Mouse (Mus musculus) bone marrow macrophage, adult 2 months (primary cell): ENCODE data around the gene Olfr1512. TPM values are rescaled to one million over a fixed set of nuclear protein-coding genes. Genes with fewer than 3 reads are reported as not detected.

Experiments used
- H3K27ac ChIP-seq: 2 replicates; pipeline ENCODE4 v1.5.1; 2012; ENCODE audit warnings: low read depth, low read length; ENCODE audit not compliant: insufficient read depth
- H3K4me1 ChIP-seq: 2 replicates; pipeline ENCODE4 v1.6.1; 2012; ENCODE audit warnings: low read length; ENCODE audit not compliant: control insufficient read depth, insufficient read depth
- H3K4me3 ChIP-seq: 2 replicates; pipeline ENCODE4 v1.5.1; 2012; ENCODE audit warnings: mild to moderate bottlenecking, low read length, moderate library complexity; ENCODE audit not compliant: insufficient read depth
- CTCF ChIP-seq: IDR thresholded peaks from 2 replicates; pipeline ENCODE4 v1.5.1; 2012; ENCODE audit warnings: low read depth, mild to moderate bottlenecking, low read length, moderate library complexity
- POLR2A ChIP-seq: IDR thresholded peaks from 2 replicates; pipeline ENCODE4 v1.6.1; 2012; ENCODE audit warnings: mild to moderate bottlenecking, low read depth, low read length, borderline replicate concordance
- polyA plus RNA-seq: library from polyadenylated mRNA; stranded (reverse); fragments of >200 nt; gene quantifications from 2 replicates; pipeline ENCODE4 v1.2.4, GENCODE M21; 2012; ENCODE audit not compliant: missing spikeins, insufficient read depth, insufficient read length

Olfr1512 gene
- polyA plus RNA-seq, 1 experiment, result not detected

DNA sequence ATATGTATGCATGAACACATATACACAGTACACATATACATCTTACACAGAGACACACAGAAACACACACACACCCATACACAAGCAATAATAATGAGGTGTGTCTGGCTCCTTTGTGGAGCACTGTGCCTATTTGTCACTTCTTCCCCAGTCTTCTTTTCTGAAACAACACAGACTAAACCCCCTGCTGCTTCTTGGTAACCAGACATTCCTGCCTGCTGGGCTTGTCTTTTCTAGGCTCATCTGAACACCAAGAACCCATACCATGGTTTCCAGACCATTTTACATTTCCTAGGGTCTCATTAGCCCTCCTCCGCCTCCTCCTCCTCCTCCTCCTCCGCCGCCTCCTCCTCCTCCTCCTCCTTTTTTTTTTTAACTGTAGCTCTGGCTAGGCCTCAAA lies 46.8 kb downstream of the Olfr1512 start:
- H3K4me3 ChIP-seq, result no peak overlapping the region
- H3K4me1 ChIP-seq, result 0 out of 2 replicates have a peak, but pooled peaks cover 4% of the 10 kb centered on the region
- no peak overlapping the region for H3K27ac ChIP-seq
- TF ChIP-seq CTCF, result no peak
- no peak for TF ChIP-seq POLR2A

DNA sequence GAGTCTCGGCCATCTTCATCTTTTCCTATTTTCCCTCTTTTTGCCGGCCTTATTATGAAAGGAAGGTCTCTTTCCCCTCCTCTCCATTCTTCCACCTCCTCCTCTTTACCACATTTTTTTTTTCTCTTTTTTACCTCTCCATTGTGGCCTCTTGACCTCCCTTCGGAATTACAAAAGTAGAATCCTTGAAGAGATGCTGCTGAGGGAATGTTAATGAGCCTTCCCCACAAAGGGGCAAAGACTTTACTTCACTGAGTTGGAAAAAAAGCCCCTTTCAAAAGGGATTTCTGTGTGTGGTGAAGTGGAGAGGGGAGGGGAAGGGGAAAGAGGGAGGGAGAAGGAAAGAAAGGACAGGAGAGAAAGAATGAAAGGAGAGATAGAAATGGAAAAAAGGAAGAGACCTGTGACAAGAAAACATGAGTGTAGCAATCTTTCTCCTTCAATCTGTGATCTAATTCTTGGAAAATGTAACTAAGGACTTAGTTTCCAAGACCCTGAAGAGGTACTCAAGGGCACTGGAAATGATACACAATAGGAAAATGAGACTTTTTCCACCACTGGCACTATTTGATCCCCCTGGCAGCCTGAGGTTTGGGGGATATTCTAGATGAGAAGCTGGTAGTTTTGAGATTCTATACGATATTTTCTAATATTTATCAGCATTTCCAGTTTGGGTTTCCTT lies 47.8 kb downstream of the Olfr1512 start:
- TF ChIP-seq POLR2A (no peak), CTCF (no peak)
- Histone ChIP-seq H3K4me1 (0 out of 2 replicates have a peak, but pooled peaks cover 4% of the 10 kb centered on the region), H3K27ac (no peak overlapping the region), H3K4me3 (no peak overlapping the region)

DNA sequence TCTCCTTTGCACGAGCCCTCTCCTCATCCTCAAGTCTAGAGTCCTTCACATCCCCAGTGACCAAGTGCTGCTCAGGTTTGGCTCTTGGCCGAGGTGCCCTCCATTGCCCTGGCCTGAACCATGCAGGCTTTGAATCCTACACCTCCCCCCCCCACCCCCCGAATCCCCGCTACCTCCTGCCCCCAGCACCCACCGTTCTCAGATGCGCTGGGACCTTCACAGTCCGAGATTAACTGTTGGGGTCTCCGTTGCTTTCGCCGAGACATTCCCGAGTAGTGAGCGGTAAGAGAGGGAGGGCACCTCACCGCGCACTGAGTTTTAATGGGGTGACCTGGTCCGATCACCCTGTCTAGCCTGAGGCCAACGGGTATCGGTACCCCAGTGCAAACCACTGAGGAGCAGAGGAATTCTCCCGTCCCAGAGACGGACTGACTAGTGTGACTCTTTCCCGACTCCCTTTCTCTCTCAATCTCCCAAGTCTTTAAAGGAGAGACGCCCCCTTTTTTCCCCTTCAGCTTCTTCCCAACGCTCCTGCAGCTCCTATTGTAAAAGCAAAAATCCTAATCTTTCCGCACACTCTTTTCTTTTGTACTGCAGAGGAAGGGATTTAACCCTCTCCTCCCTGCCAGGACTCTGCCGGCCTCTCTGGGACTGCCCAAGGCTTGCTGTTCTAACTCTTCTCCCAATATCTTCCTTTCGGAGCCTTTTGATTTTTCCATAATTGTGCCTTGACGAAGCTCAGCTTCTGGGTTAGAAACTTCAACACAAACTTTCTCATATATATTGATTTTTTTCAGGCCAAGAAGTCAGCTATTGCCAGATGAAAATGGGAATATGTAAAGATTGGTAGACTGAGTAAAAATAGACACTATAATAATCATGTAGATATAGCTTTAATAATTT lies 50.8 kb downstream of the Olfr1512 start, which contains the start of gene Sall2:
Gene Sall2, minus strand, starts transcription at position 853 of the 903 bp plus-strand sequence.
- no peak for TF ChIP-seq CTCF
- peak within 1 kb of the TSS; percentile 31 for H3K4me3 ChIP-seq
- 0 out of 2 replicates have a peak, but pooled peaks cover 4% of the 10 kb centered on the region for H3K4me1 ChIP-seq
- no peak within 1 kb of the TSS for H3K27ac ChIP-seq

DNA sequence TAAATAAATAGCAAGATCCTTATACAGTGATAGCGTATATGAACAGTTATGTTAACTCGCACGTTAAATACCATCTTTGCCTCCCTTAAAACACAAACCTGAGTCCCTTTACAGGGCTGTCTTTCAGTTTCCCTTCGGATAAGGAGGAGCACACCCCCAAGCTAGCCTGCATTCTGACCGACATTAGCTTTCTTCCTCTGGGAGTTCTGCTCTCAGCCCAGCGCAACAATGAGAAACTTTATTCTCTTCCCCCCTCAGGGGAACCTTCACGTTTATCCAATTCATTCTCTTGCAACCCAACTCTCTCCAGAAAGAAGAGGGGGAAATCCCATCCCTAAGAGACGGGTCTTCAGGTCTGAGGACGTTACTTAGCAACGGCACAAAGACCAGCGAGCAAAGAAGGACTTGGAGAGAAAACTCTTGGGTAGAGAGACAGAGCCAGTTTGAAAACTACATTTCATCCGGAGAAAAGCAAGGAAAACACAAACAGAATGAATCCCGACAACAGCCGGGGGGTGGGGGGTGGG lies 51.5 kb downstream of the Olfr1512 start:
- Histone ChIP-seq H3K27ac (no peak overlapping the region), H3K4me1 (0 out of 2 replicates have a peak, but pooled peaks cover 4% of the 10 kb centered on the region), H3K4me3 (0 out of 2 replicates have a peak overlapping the region, but pooled peaks have one; percentile 23)
- TF ChIP-seq POLR2A, result no peak
- TF ChIP-seq CTCF, result no peak

DNA sequence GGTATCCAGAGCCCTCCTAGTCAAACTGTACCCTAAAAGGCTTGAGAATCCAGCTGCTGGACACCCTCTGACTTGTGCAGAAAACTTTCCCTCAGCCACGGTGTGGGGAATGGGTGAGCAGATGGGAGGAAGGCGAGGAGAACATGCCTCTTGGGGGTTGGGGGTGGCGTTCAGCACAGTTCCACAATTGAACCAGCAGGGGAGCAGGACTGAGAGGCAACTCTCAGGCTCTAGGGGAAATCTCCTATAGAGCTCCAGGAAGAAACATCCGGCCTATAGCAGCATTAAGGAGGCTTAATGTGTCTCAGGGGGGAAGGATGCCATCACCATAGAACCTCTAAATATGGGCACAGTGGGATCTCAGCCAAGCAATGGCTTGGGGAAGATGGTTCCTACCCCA lies 53.1 kb downstream of the Olfr1512 start:
- no peak overlapping the region for H3K27ac ChIP-seq
- no peak overlapping the region for H3K4me3 ChIP-seq
- no peak for TF ChIP-seq CTCF
- TF ChIP-seq POLR2A, result no peak
- H3K4me1 ChIP-seq, result 0 out of 2 replicates have a peak, but pooled peaks cover 4% of the 10 kb centered on the region

Other genes with a start within 250 kb of the Olfr1512 start
- gene Supt16, start 181.8 kb downstream of the Olfr1512 start, polyA plus RNA-seq, result 52.0 and 52.9 TPM in 2 replicates
- gene Chd8, start 121.4 kb downstream of the Olfr1512 start, polyA plus RNA-seq, result 82.6 and 83.6 TPM in 2 replicates
- gene Tox4, start 100.0 kb downstream of the Olfr1512 start, polyA plus RNA-seq, result 39.0 and 39.2 TPM in 2 replicates
- gene Rab2b, start 99.6 kb downstream of the Olfr1512 start, polyA plus RNA-seq, result 17.6 and 20.0 TPM in 2 replicates
- gene Mettl3, start 74.0 kb downstream of the Olfr1512 start, polyA plus RNA-seq, result 31.8 and 34.2 TPM in 2 replicates
- gene Sall2, start 50.4 kb downstream of the Olfr1512 start, polyA plus RNA-seq, result 0.67 and 0.95 TPM in 2 replicates
- gene Olfr1513, start 22.8 kb downstream of the Olfr1512 start, polyA plus RNA-seq, result not detected in 2 replicates
- not detected in 2 replicates for gene Olfr1511, start 18.2 kb upstream of the Olfr1512 start, polyA plus RNA-seq
- gene Olfr1510, start 35.2 kb upstream of the Olfr1512 start, polyA plus RNA-seq, result not detected in 2 replicates
- gene Olfr1509, start 63.8 kb upstream of the Olfr1512 start, polyA plus RNA-seq, result not detected in 2 replicates
- not detected in 2 replicates for gene Olfr1508, start 88.3 kb upstream of the Olfr1512 start, polyA plus RNA-seq
- not detected in 2 replicates for gene Olfr1507, start 116.6 kb upstream of the Olfr1512 start, polyA plus RNA-seq